Mouse (Mus musculus): Measurements from ENCODE around the gene Tyro3.
A peak's percentile ranks its signal among the peaks of the same experiment; 100 is the strongest.

The Tyro3 gene

GRCm38 (mm10) chr2:119804275-119804628 is 6.7 kb downstream of the Tyro3 start:
- no peak for DNase-seq (ENCODE audit: low read depth, low spot score)

GRCm38 (mm10) chr2:119804776-119805175 is 7.2 kb downstream of the Tyro3 start:
- no peak for DNase-seq (ENCODE audit: low read depth, low spot score)

DNA sequence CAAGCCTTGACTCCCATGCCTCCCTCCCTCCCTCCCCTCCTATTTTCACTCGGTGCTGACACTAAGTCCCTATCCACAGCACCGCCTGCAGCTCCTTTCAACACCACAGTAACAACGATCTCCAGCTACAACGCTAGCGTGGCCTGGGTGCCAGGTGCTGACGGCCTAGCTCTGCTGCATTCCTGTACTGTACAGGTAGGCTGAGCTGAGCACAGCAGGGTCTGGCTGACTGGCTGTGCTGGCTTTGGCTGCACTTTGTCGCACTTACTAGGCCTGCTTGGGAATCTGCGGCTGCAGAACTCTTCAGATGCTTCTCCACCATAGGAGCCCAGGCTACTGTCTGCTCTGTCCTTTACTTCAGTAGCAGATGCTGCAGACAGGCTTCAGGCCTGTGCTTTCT is 8.0 kb downstream of the Tyro3 start:
- no peak for DNase-seq (ENCODE audit: low read depth, low spot score)

GRCm38 (mm10) chr2:119808438-119808837 is 10.9 kb downstream of the Tyro3 start:
- DNase-seq (ENCODE audit: low read depth, low spot score) = no peak

DNA sequence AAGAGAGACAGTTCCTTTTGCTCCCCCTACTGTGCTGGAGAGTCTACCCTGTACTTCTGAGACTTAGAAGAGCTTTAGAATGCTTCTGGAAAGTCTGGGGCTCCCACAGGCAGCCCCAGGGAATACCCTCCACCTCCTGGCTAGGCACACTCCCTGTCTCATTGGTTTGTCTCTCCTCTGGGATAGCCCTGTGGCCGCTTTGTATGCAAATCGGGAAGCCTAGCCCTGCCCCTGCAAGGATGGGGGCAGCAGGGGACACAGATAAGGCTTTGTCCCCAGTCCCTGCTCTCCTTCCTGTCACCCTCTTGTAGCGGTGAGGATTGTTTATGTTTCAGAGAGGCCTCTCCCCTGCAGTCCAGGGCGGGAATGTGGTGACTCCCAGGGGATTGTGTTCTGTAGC is 11.3 kb downstream of the Tyro3 start:
- no peak for DNase-seq (ENCODE audit: low read depth, low spot score)

DNA sequence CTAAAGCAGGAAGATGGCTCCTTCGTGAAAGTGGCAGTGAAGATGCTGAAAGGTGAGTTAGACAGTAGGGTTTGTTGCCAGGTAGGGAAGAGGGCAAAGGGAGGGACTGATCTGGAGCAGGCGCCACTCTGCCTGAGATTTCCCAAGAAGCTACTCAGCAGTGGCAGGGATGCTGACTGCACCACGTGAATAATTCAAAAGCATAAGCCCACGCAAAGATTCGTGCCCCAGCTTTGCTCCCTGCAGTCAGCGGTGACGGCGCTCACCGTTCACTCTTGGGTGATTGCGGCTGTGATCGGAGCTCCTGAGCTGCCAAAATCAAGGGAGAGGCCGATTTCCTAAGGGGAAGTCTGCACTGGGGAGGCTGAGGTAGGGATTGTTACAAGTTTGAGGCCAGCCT is 13.4 kb downstream of the Tyro3 start:
- no peak for DNase-seq (ENCODE audit: low read depth, low spot score)

GRCm38 (mm10) chr2:119811490-119812146 is 14.1 kb downstream of the Tyro3 start:
- no peak for DNase-seq (ENCODE audit: low read depth, low spot score)

DNA sequence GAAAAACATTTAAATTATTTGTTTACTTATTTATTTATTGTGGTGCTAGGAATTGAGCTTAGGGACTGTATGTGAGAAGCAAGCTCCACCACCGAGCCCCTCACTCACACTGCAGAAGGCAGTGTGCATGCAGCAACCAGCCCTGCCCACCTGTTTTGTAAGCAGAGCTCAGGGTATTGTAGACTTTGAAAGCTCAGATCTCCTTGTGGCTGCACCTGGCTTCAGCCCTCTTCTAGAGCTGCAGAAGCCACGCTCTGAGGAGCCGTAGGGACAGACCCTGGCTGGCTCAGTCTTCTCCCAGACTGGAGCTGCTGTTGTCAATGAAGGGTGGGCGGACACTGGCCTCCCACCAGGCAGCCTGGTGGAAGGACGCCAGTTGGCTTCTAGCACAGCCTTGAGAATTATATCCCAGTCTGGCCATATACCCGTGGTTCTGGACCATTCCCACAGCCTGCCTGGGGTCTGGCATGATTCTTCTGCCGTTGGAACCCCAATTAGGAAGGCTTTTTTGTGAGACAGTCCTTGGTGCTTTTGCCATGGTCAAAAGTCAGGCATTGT is 16.9 kb downstream of the Tyro3 start:
- DNase-seq (ENCODE audit: low read depth, low spot score) = no peak

GRCm38 (mm10) chr2:119816611-119817010 is 19.1 kb downstream of the Tyro3 start:
- DNase-seq (ENCODE audit: low read depth, low spot score) = no peak

- no peak for DNase-seq (ENCODE audit: low read depth, low spot score)
Observed at GRCm38 (mm10) chr2:119817047-119817446, 19.5 kb downstream of the Tyro3 start.

DNA sequence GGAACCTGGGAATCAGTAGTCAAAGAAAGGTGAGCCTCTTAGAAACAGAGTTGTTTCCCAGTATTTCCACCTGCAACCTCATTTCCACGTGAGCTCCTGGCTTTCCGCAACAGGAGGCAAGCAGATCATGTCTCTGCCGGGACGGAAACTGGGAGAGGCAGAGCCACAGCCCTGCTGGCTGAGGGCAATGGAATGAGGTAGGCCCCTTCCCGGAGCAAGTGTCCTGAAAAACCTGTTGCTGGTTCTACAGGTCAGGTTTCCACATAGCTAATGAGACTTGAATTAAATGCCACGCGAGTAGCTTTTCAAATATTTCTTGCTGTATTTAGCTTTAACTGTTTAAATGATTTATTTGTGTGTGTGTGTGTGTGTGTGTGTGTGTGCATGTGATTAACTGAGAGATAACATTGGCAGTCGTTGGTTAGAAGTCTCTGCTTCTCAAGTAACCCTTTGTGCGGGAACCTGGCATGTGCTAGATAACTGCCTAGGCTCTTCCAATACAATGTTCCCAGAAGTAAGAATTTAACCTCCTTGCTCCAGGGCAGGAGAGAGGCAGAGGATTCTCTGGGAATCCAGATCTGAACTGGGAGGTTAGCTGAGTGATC is 21.2 kb downstream of the Tyro3 start:
- no peak for DNase-seq (ENCODE audit: low read depth, low spot score)

DNA sequence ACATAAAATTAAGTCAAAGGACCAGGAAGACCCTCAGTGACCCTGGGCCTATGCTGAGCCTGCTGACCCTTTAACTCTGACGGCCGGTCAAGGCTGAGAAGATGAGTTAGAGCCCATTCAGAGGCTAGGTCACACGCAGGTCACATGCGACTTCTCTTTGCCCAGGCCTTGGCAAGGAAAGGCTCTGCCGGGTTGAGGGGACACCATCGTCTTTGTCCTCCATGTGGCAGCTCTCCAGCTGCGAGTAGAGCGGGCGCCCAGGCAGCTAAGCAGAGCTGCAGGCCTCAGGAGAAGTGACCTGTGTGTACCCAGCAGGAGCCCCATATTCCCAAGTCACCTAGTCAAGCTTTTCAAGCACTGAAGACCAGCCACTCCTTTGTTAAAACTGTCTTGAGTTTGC is 23.6 kb downstream of the Tyro3 start:
- no peak for DNase-seq (ENCODE audit: low read depth, low spot score)

DNA sequence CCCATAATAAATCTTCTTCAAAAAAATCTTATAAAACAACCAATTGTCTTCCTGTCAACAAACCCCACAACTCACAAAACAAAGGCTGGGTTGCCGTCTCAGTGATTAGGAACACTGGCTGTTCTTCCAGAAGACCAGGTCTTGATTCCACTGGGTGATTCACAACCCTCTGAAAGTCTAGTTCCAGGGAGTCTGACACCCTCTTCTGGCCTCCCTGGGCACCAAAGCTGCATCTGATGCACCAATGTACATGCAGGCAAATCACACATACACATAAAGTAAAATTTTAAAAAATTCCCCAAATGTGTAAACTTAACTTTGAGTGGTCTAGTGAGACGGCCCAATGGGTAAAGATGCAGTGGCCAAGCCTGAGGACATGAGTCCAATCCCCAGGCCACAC is 33.0 kb downstream of the Tyro3 start:
- no peak for DNase-seq (ENCODE audit: low read depth, low spot score)

- DNase-seq (ENCODE audit: low read depth, low spot score) = peak; percentile 71
Observed at GRCm38 (mm10) chr2:119834231-119834630, 36.7 kb downstream of the Tyro3 start.

DNA sequence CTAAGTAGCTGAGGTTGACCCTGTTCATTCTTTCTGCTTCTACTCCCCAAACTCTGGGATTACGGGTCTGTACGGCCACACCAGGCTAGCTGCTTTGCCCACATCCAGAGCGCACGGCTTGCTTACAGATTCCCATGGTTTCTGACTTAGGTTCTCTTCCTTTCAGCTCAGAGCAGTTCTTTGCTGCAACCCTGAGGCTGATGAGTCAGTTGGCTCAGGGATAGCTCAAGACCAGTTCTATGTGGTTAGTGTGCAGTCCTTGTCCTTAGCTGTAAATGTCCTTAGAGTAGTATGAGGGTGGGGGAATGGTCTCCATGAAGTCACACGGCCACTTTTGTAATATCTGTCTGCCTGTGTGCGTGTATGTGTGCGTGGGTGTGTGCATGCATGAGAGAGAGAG is 40.1 kb downstream of the Tyro3 start:
- no peak for DNase-seq (ENCODE audit: low read depth, low spot score)

GRCm38 (mm10) chr2:119838363-119839156 is 41.0 kb downstream of the Tyro3 start:
- DNase-seq (ENCODE audit: low read depth, low spot score) = no peak

- no peak for DNase-seq (ENCODE audit: low read depth, low spot score)
Observed at GRCm38 (mm10) chr2:119840008-119840407, 42.5 kb downstream of the Tyro3 start.

DNA sequence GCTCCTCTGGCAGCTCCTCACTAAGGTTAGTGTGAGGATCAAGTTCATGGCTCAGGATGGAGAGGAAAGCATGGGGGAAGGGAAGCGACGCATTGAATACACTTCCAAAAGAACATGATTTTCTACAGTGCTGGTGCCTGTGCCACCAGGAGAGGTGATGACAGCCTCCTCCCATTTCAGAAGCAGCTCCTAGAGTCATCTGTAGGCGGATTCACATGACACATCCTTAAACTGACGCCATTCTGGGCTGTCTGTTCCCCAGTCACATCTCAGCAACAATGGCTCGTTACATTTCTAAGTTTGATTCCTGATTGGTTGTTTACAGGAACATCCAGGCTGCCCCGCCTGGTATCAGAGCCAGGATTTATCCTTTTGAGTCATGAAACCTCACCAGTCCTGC is 44.5 kb downstream of the Tyro3 start:
- no peak for DNase-seq (ENCODE audit: low read depth, low spot score)

DNA sequence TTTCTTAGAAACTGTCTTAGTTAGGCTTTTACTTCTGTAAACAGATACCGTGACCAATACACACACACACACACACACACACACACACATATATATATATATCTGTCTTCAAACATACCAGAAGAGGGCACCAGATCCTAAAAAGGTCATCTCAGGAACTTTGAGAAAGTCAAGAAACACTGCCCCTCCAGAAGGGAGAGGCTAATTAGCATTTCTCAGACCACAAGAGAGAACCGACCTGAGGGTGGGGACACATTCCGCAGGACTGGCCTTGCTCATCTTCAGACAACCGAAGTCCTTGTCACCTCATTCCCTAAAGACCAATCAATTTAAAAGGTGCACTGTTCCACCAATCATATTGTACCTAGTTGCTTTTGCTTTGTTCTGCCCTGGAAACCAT is 46.0 kb downstream of the Tyro3 start:
- DNase-seq (ENCODE audit: low read depth, low spot score) = peak; percentile 98

DNA sequence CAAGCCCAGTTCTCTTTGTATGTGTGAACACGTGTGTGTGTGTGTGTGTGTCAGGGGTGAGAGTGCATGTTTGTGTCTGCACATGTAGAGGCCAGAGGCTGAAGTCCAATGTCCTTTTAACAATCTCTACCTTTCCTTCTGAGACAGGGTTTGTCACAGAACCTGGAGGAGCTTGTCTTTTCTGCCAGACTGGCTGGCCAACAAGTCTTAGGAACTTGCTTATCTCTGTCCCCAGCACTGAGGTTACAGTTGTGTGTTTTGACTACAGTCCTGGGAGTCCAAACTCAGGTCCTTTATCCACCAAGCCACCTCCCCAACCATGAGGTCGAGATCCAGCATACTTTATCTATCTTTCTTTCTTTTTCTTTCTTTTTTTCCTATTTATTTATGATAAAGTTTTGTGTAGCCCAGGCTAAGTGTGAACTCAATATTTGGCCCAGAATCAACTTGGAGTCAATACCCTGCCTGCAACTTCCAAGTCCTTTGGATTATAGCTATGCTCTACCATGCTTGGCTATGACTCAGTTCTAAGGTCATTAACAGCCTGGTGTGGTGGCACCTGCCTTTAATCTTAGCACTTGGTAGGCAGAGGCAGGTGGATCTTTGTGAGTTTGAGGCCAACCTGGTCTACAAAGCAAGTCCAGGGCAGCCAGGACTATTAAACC is 48.5 kb downstream of the Tyro3 start:
- DNase-seq (ENCODE audit: low read depth, low spot score) = no peak

DNA sequence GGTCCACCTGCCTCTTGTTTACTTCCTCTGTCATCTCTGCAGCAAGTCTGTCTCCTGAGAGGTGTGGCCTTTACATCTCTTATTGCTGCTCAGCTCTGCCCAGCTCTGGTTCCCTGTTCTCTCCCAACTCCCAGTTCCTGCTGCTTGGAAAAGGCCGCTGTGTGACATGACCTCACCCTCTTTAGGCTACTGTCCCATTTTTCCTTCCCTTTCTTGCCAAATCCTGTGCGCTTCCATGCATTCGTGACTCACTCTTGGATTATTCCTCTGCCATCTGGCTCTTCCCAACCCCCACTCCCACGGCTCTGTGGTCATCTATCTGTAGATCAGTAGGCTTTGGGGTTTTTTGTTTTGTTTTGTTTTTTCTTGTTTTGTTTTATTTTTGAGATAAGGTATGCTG is 49.4 kb downstream of the Tyro3 start:
- no peak for DNase-seq (ENCODE audit: low read depth, low spot score)

GRCm38 (mm10) chr2:119853811-119854210 is 56.3 kb downstream of the Tyro3 start:
- no peak for DNase-seq (ENCODE audit: low read depth, low spot score)

All from ES-CJ7 (cell line).